Mouse (Mus musculus) hindbrain, postnatal 0 days (tissue): ENCODE data around the gene Shprh. TPM values are rescaled to one million over a fixed set of nuclear protein-coding genes. Genes with fewer than 3 reads are reported as not detected.
A peak's percentile ranks its signal among the peaks of the same experiment; 100 is the strongest.
"Not testable (repeated sequence)": the region's sequence is repeated elsewhere in the genome, so short reads cannot be mapped to it uniquely, and the experiment has no call there.

Experiments used
- ATAC-seq: fragments of 200-750 bp; cut with Nextera tagmentation; 2 replicates; pipeline ENCODE4 v1.8.0; 2017; ENCODE audit warnings: mild to moderate bottlenecking, moderate TSS enrichment, moderate library complexity
- DNase-seq: peaks from one replicate; pipeline ENCODE4 v3.0.0-alpha.2; 2015; ENCODE audit warnings: low spot score
- H3K27ac ChIP-seq: fragments of 300-500 bp; sonication (generic); 2 replicates; pipeline ENCODE4 v1.5.1; 2014; ENCODE audit warnings: mild to moderate bottlenecking
- H3K27me3 ChIP-seq: fragments of 300-500 bp; sonication (generic); 2 replicates; pipeline ENCODE4 v1.6.1; 2014; ENCODE audit warnings: low read length, mixed read lengths; ENCODE audit not compliant: insufficient read depth
- H3K36me3 ChIP-seq: fragments of 300-500 bp; sonication (generic); 2 replicates; pipeline ENCODE4 v1.6.1; 2014; ENCODE audit warnings: low read length, mixed read lengths; ENCODE audit not compliant: insufficient read depth
- H3K4me1 ChIP-seq: fragments of 300-500 bp; sonication (generic); 2 replicates; pipeline ENCODE4 v1.6.1; 2014; ENCODE audit warnings: antibody characterized with exemption, low read length, mixed read lengths; ENCODE audit not compliant: insufficient read depth
- H3K4me2 ChIP-seq: fragments of 300-500 bp; sonication (generic); 2 replicates; pipeline ENCODE4 v1.6.1; 2014; ENCODE audit warnings: low read depth, mild to moderate bottlenecking, low read length, moderate library complexity, mixed read lengths
- H3K4me3 ChIP-seq: fragments of 300-500 bp; sonication (generic); 2 replicates; pipeline ENCODE4 v1.5.1; 2014; ENCODE audit warnings: low read length
- H3K9ac ChIP-seq: fragments of 300-500 bp; sonication (generic); replicated peaks from 2 replicates; pipeline ENCODE4 v1.6.1; 2014; ENCODE audit warnings: mild to moderate bottlenecking, low read length, moderate library complexity, mixed read lengths
- H3K9me3 ChIP-seq: fragments of 300-500 bp; sonication (generic); 2 replicates; pipeline ENCODE4 v1.6.1; 2016; ENCODE audit warnings: low read length, mixed read lengths
- CTCF ChIP-seq: IDR thresholded peaks from 2 replicates; pipeline ENCODE4 v1.5.1; 2016; ENCODE audit warnings: antibody characterized with exemption, control low read depth, low read depth
- WGBS: fragments of 180-500 bp; shearing (Covaris S2); extraction: QIAGEN DNeasy Blood & Tissue Kit; methylation state at CpG from one replicate; pipeline ENCODE4 v1.1.7; 2014; 5-methylcytosine and 5-hydroxymethylcytosine counted together
- polyA plus RNA-seq: library from polyadenylated mRNA; unstranded; fragments of >200 nt; fragmentation: Nextera tagmentation; extraction: Ambion mirVana; gene quantifications from 2 replicates; pipeline ENCODE4 v1.2.1, GENCODE M21; 2015
- total RNA-seq: library from RNA; depleted of rRNA; stranded (reverse); fragments of >200 nt; gene quantifications from 2 replicates; pipeline ENCODE4 v1.2.3, GENCODE M21; 2014

Gene Shprh
- total and polyA plus RNA-seq, 2 experiments from 2014 or later = 16.2 to 20.3 TPM

- WGBS = 77% methylated on average over 3 of the region's 3 CpGs
- H3K36me3 ChIP-seq = no peaks in the 10 kb centered on the region
- H3K4me1 ChIP-seq = no peaks in the 10 kb centered on the region
- DNase-seq (no peak), ATAC-seq (no peak)
- TF ChIP-seq CTCF = no peak
- no peak overlapping the region for H3K9ac ChIP-seq
- H3K4me3 ChIP-seq = no peak overlapping the region
- no peak overlapping the region for H3K27ac ChIP-seq
- H3K27me3 ChIP-seq = no peaks in the 10 kb centered on the region
- no peak overlapping the region for H3K4me2 ChIP-seq
- no peaks in the 10 kb centered on the region for H3K9me3 ChIP-seq
These were observed 84.0 kb downstream of the Shprh start for GRCm38 (mm10) chr10:11233208-11233607.

- H3K36me3 ChIP-seq, H3K4me3 ChIP-seq, DNase-seq, H3K27ac ChIP-seq, ATAC-seq, H3K27me3 ChIP-seq, H3K4me1 ChIP-seq, H3K9ac ChIP-seq, H3K9me3 ChIP-seq, H3K4me2 ChIP-seq: not testable (repeated sequence)
- WGBS = 45% methylated on average over 3 of the region's 3 CpGs
These were observed 93.8 kb downstream of the Shprh start for GRCm38 (mm10) chr10:11242988-11243387.

- WGBS = 84% methylated on average over 3 of the region's 3 CpGs
- H3K4me3 ChIP-seq = no peak overlapping the region
These were observed 99.0 kb downstream of the Shprh start for GRCm38 (mm10) chr10:11248210-11248609.

GRCm38 (mm10) chr10:11250247-11250997 is 101.2 kb downstream of the Shprh start:
- no peak overlapping the region for H3K4me3 ChIP-seq
- ATAC-seq (no peak), DNase-seq (peak; percentile 15)
- no peaks in the 10 kb centered on the region for H3K27me3 ChIP-seq
- WGBS = 44% methylated on average over 2 of the region's 2 CpGs
- no peak for TF ChIP-seq CTCF
- H3K9ac ChIP-seq = no peak overlapping the region
- no peak overlapping the region for H3K27ac ChIP-seq
- H3K9me3 ChIP-seq = no peaks in the 10 kb centered on the region
- H3K36me3 ChIP-seq = no peaks in the 10 kb centered on the region
- no peaks in the 10 kb centered on the region for H3K4me1 ChIP-seq
- H3K4me2 ChIP-seq = no peak overlapping the region

More at GRCm38 (mm10) chr10:11248210-11248609, 99.0 kb downstream of the Shprh start:
- H3K27ac ChIP-seq = no peak overlapping the region
- H3K4me2 ChIP-seq = no peak overlapping the region
- H3K36me3 ChIP-seq = no peaks in the 10 kb centered on the region
- H3K9me3 ChIP-seq = no peaks in the 10 kb centered on the region
- no peaks in the 10 kb centered on the region for H3K4me1 ChIP-seq
- no peak overlapping the region for H3K9ac ChIP-seq
- H3K27me3 ChIP-seq = no peaks in the 10 kb centered on the region
- no peak for DNase-seq
- TF ChIP-seq CTCF = no peak
- ATAC-seq = no peak

GRCm38 (mm10) chr10:11253581-11253980 is 104.4 kb downstream of the Shprh start:
- not testable (repeated sequence) for H3K36me3 ChIP-seq, H3K27me3 ChIP-seq, H3K27ac ChIP-seq, H3K4me3 ChIP-seq, H3K4me2 ChIP-seq, ATAC-seq, H3K4me1 ChIP-seq, H3K9me3 ChIP-seq, DNase-seq, H3K9ac ChIP-seq
- 91% methylated on average over 4 of the region's 4 CpGs for WGBS

- Histone ChIP-seq H3K4me1 (no peaks in the 10 kb centered on the region), H3K27ac (no peak overlapping the region), H3K9me3 (no peaks in the 10 kb centered on the region), H3K4me2 (no peak overlapping the region), H3K9ac (no peak overlapping the region), H3K36me3 (no peaks in the 10 kb centered on the region), H3K27me3 (no peaks in the 10 kb centered on the region), H3K4me3 (no peak overlapping the region)
- ATAC-seq (no peak), DNase-seq (no peak)
- no peak for TF ChIP-seq CTCF
These were observed 110.9 kb downstream of the Shprh start for GRCm38 (mm10) chr10:11260119-11260518.

- 85% methylated on average over 2 of the region's 2 CpGs for WGBS
- not testable (repeated sequence) for H3K9ac ChIP-seq, DNase-seq
These were observed 113.1 kb downstream of the Shprh start for GRCm38 (mm10) chr10:11262292-11262691.

DNA sequence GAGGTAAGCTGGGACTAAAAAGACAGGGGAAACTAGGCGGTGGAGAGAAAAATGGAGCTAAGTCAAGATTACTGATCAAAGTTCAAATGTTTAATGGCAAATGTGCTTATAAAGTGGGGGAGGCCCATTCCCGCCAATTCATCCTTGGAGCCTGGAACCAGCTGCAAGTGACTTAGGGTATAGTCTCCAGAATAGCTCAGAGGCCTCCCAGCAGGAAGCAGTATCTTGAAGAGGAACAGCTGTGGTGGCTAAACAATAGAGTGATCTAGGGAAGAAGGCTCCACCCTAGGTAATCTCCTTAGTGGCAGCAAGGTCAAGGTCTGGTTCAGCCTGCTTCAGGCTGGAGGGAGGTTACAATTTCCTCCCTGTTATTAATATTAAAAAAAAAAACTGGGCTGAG is 114.6 kb downstream of the Shprh start:
- DNase-seq, H3K4me3 ChIP-seq, H3K4me1 ChIP-seq, ATAC-seq, H3K27ac ChIP-seq, H3K9ac ChIP-seq, H3K9me3 ChIP-seq, H3K4me2 ChIP-seq, H3K36me3 ChIP-seq, H3K27me3 ChIP-seq: not testable (repeated sequence)
- 87% methylated on average over 2 of the region's 2 CpGs for WGBS

More at GRCm38 (mm10) chr10:11262292-11262691, 113.1 kb downstream of the Shprh start:
- H3K4me2 ChIP-seq, H3K36me3 ChIP-seq, H3K4me3 ChIP-seq, H3K27me3 ChIP-seq, H3K4me1 ChIP-seq, ATAC-seq, H3K27ac ChIP-seq, H3K9me3 ChIP-seq: not testable (repeated sequence)
